Mouse (Mus musculus): ENCODE data around the gene 1600002K03Rik.

Gene 1600002K03Rik

DNA sequence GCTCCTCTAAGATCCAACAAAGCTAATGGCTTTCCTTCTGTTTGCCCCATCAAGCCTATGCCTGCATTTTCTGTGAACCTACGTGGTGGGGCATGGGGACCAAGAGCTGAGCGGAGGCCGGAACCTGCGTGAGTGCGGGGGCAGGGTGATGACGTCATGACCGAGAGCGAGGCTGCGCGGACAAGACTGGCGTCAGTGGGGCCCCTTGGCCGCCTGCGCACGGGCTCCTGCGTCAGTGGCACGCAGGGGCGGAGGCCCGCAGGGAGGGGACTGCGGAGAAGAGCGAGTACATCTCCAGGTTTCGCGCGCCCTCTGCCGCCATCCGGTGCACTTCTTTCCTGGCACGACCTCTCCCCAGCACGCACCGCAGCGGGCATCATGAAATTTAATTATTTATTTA, 31.5 kb upstream of the 1600002K03Rik start:
- peak; percentile 93 to 96 for DNase-seq (ENCODE audit: low spot score in 2 of 2)

DNA sequence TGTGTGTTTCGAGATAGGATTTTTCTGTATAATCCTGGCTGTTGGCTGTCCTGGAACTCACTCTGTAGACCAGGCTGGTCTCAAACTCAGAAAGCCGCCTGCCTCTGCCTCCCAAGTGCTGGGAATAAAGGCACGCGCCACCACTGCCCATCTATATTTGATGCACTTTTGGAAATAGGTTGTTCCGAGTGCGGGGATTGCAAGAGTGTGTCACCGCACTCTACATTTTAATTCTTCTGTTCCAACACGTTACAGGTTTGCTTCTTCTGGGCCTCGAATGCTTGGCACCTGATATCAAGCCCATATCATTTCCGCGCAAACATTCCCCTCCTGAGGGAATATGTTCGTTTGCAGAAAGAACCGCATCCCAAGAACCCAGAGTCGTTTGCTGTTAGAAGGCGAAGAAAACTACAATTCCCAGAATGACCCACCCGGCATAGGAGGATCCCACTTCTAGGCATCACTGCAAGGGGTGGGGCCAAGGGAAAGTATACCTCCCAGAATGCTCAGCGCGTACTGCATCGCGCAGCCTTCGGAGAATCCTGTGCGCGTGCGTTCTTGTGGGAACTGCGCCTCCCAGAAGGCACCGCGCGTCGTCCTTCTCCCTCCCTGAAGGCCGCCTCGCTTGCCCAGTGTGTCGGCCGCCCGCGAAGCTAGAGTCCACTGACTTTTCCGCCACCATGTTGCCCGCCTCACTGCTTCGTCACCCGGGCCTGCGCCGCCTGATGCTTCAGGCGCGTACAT, 30.8 kb upstream of the 1600002K03Rik start:
- DNase-seq (ENCODE audit: low spot score in 2 of 2) = peak; percentile 93 to 94

DNA sequence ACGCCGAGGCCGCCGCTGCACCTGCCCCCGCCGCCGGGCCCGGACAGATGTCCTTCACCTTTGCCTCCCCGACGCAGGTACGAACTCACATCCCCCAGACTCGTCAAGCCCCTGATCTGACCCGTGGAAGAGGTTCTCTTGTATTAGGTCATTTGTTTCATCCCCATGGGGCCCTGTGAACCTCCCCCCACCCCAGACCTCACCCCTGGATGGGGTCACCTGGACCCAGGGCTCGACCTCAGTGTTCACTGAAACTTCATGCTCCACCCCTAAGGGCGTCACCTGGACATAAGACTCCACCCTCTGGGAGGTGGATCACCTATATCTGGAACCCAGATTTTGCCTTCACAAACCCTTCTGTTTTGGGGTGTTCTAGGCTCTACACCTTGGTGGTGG, 30.2 kb upstream of the 1600002K03Rik start:
- DNase-seq (ENCODE audit: low spot score in 2 of 2) = no peak

DNA sequence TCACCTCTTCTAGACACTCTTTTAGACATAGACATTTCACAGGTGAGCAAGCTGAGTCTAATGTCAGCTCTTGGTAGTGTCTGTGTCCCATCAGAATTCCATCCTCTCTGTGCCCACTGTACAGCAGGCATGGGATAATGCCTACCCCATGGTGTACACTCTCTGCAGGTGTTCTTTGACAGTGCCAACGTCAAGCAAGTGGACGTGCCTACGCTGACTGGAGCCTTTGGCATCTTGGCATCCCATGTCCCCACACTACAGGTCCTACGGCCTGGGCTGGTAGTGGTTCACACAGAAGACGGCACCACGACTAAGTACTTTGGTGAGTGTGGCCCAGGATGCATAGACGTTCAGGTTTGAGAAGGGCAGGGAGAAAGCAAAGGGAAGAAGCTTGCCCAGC, 29.1 kb upstream of the 1600002K03Rik start:
- no peak for DNase-seq (ENCODE audit: low spot score in 2 of 2)

DNA sequence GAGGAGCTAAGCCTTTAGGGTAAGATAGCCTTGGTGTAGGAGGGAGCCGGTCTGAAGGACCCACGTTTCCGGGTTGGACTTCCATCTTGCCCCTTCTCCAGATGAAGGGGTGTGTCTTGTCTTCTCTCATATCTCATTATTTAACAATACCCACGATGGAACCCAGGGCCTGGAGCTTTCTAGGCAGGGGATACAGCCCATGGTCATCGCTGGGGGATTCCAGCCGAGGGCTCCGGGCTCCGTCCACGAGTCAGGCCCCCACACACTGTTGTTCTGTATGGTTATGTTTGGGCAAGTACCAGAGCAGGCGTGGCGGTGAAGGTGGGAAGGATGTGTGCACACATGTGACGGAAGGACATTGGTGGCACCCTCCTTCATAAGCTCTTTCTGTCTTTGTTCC, 28.6 kb upstream of the 1600002K03Rik start:
- no peak for DNase-seq (ENCODE audit: low spot score in 2 of 2)

DNA sequence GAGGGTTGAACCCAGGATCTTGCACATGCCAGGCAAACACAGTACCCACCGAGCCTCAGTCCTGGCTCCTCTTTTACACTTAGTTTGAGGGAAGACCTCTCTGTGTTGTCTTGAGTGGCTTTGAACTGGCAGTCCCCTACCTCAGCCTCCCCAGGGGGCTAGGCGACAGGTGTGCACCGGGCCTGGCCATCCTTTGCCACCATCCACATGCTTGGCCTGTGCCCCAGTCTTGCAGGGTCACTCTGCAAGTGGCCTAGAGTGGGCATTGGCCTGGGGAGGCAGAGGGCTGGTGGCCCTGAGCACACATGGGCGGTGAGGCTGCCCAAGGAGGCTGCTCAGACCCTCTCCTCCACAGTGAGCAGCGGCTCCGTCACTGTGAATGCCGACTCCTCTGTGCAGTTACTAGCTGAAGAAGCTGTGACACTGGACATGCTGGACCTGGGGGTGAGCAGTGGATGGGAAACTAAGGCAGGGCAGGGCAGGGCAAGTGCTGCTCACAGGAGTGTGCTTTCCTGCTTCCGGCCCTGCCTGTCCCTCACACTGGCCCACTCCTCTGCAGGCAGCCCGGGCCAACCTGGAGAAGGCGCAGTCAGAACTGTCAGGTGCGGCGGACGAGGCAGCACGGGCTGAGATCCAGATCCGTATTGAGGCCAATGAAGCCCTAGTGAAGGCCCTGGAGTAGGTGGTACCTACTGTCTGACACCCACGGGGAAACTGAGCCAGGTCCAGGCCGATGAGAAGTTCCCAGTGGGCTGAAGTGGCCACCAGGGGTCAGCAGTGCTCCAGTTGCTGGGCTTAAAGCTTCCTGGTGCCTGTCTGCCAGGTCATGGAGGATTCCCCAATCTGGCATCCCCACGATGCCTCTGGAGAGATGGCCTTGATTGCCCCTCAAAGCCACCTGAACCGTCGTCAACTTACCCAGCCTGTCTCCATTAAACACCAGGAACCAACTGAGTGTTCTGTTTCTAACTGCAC, 27.6 kb upstream of the 1600002K03Rik start:
- DNase-seq (ENCODE audit: low spot score in 2 of 2) = peak; percentile 81 to 93

DNA sequence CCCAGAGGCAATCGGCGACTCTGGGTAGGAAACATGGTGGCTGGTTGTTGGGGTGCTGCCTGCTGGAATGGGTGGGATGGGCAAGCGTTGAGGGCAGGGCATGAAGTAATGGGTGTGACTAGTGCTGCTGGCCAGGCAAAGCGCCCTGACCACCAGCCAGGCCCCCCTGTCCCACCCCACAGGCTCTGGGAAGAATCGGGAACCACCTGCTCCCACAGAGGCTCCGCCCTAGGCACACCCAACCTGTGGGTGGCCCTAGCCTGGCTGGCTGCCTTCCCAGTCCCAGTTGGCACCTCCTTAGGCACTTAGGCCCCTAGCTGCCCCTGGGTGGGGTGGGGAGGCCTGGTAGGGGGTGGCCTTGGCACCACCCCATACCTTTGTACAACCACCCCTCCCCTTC, 26.8 kb upstream of the 1600002K03Rik start:
- peak; percentile 73 to 79 for DNase-seq (ENCODE audit: low spot score in 2 of 2)

DNA sequence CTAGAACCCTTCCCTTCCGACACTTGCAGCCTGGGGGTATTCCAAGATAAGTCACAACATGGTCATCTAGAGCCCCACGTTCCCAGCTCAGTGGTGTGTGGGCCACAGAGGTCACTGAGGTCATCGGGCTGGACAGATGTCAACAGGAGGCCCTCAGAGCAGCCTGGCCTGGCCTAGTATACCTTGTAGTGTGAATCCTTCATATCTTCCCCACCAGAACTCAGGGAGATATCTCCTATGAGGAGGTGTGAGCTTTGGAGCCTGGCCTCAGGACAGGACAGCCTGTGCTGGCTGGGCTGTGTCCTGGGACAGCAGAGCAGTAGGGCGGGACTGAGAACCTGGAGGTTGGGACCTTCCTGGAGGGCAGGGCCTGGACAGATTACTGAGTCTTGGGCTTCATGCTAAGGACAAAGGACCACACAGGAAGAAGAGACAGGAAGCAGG, 26.2 kb upstream of the 1600002K03Rik start:
- no peak for DNase-seq (ENCODE audit: low spot score in 2 of 2)

DNA sequence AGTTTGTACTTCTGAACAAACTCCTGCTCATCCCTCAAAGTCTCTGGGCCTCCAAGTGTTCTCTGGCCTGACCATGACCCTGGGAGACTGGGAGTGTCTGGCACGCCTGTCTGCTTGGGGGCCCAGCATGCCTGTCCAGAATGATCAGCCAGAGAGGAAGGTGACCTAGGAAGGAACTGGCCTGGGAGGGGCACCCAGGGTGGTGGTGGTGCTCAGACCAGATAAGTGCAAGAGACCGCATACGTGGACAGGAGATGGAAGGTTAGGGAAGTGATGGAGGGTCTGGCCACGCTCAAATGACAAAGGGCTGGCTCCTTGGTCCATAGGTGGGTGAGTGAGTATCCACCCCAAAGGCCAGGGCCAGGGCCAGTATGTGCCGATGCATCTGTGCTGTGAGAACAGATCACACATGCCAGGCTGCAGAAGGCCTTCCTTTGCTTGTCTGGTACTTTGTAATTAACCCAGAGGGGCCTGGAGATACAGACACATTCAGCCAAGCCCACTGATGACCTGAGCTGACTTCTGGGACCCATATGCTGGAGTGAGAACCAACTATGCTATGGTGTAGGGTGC, 25.5 kb upstream of the 1600002K03Rik start:
- no peak for DNase-seq (ENCODE audit: low spot score in 2 of 2)

DNA sequence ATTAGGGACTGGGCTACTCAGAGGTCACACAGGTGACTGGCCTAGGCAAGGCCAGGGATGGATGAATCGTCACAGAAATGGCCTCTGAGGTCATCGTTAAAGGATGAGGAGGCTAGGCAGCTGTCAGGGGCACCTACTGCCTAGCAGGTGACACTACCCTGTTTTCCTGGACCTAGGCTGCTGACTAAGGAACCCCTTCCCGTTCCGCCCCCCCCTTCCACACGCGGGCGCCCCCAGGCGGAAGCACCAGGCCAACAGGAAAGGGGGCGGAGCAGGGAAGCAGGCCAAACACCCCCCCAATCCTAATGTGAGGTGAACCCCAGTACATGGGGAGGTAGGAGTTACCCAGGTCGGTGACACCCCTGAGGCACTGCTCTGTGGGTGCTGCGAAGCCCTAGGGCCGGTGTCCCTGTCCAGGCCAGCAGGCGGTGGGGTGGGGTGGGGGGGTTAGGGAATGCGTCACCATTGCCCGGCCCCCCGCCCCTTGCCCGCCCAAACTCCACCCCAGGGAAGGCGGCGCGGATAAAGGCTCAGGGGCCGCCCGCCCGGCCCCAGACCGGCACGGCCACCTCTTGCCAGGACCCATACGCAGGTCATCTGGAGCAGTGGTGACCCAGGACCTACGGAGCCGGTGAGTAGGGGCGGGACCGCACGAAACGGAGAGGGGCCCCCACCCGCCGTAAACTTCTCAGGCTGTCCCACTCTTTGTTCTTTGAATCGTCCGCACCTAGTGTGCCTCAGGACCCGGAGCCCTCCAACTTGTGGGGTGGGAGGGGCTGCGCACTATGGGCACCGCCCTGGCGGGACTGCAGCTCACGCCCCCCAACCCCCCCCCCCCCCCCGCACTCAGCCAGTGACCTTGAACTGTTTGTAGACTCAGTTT, 24.8 kb upstream of the 1600002K03Rik start, which contains the start of gene Midn:
Midn (plus strand) TSS at position 554 of the 883 bp plus-strand sequence.
- peak; percentile 71 to 85 for DNase-seq (ENCODE audit: low spot score in 2 of 2)

DNA sequence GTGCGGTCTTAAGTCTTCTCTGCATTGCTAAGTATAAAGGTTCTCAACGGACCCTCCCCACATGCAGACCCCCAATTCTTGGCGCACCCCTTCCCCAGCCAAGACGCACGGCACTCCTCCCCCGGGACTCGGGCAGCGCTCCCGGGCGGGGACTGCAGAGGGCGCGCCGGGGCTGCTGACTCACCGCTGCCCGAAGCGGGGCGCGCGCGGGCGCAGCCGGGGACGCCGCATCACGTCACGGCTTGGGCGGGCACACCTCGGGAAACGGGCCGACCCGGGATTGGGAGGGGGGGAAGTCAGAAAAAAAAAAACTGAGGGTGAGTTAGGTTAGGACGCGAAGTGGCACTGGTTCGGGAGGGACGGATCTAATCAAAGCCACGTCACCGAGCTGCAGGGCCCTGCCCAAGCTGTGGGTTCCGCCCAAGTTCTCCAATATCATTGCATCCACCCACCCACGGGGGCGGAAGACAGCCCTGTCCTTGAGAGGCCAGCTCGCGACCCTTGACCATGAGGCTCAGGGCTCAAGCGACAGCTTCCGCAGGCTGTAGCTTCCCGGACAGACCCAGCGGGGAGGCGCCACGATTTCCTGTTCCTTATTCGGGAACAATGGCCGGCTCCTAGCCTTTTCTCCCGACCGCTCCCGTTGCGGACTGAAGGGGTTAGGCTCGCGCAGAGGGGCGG, 24.0 kb upstream of the 1600002K03Rik start:
- DNase-seq (ENCODE audit: low spot score in 2 of 2) = peak; percentile 92 to 98

DNA sequence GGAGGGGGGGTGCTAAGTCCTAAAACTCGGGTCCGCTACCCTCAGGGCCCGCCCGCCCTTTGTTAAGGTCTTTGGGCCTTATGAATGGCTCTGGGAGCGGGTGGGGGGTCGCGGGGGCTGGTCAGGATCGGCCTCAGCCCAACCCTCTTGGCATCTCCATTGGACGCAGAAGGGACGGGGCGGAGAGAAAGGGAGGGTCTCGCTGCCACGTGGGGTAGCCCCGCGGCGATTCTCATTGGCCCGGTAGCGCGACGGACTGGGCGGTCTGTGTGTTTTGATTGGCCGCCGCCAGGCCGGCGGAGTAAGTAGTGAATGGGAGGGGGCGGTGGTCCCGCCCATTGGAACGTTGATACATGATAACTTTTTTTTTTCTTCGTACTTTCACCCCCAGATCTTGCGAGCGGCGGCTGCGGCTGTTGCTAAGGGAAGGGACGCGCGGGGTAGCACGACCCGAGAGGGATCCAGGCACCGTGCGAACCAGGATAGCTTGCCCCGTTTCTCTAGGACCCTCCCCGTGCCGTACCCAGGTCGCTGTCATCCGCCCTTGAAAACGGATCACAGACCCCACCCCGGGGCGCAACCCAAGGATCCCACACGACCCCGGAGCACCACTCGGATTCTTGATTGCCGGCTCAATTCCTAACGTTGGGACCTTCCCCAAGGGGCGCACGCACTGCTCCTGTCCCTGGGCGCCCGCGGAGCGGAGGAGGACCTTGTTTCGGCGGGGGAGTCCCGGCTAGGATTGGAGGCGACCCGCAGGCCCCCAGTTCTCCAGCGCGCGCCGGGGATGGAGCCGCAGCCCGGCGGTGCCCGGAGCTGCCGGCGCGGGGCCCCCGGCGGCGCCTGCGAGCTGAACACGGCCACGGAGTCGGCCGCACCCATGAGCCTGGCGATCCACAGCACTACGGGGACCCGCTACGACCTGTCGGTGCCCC, 23.2 kb upstream of the 1600002K03Rik start:
- DNase-seq (ENCODE audit: low spot score in 2 of 2) = peak; percentile 95

DNA sequence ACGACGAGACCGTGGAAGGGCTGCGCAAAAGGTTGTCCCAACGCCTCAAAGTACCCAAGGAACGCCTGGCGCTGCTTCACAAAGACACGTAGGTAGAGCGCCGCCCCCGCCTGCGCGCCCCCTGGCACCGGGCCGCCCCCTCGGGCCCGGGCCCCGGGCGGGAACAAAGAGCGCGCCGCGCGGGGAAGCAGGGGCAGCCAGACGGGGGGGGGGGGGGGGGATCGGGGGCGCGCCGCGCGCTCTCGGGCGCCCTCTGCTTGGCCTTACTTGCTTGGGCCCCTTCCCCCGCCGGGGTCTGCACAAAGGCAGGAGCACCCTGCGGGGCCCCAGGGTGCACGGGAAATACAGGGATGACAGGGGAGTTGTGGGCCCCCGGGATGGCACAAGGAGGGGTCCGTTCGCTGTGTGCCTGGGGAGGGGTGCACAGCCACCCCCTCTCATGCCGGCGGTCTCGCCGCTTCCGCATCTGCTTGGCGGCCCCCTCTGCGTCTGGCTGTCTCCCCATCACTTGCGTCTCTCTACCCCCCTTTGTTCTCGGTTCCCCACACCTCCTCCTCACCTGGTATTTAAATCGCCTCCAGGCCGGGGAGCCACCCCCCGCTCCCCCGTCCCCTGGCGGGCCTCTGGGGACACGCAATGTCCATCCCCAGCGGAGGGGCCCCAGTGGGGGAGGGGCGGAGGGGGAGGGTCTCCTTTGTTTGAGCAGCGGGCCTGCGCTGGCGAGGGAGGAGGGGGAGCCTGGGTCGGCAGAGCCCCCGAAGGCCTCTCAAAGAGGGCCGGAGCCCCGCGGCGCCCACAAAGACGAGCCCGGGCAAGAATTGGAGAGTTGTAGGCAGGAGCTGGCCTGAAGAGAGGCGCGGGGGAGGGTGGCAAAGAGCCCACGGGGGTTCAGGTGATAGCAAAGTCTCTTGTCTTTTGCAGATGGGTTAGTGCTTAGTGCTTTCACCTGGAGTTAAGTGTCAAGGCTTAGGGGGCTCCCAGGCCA, 22.2 kb upstream of the 1600002K03Rik start:
- peak; percentile 66 to 86 for DNase-seq (ENCODE audit: low spot score in 2 of 2)

DNA sequence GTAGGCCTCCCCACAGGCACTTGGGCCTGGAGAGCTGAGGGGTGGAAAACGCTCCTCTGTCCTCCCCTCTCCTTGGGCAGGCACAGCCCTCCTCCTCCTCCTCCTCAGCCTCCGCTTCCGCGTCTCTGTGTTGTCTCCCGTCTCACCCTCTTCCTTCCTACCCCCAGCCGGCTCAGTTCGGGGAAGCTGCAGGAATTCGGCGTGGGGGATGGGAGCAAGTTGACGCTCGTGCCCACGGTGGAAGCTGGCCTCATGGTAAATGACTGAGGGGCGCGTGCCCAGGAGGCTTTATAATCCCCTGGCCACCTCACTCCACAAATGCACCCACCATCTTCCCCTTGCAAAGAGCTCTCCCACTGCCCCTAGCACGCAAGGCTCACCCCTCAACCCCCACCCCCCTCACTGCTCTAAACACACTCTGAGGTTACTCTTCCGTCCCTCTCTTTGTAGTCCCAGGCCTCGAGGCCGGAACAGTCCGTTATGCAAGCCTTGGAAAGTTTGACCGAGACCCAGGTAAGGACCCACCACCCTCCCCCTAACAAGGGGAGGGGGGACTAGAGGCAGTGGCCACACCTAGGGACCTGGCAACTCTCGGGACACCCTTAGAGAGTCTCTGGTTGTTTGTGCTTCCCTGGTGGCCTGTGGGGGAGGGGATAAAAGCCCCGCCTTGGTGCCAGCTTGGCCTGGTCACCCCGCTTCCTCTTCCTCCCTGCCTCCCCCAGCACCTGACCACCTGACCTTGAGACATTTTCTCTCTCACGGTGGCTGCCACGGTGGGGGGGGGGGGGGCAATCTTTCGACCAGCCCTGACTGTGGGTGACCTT, 21.3 kb upstream of the 1600002K03Rik start:
- peak; percentile 74 to 83 for DNase-seq (ENCODE audit: low spot score in 2 of 2)

DNA sequence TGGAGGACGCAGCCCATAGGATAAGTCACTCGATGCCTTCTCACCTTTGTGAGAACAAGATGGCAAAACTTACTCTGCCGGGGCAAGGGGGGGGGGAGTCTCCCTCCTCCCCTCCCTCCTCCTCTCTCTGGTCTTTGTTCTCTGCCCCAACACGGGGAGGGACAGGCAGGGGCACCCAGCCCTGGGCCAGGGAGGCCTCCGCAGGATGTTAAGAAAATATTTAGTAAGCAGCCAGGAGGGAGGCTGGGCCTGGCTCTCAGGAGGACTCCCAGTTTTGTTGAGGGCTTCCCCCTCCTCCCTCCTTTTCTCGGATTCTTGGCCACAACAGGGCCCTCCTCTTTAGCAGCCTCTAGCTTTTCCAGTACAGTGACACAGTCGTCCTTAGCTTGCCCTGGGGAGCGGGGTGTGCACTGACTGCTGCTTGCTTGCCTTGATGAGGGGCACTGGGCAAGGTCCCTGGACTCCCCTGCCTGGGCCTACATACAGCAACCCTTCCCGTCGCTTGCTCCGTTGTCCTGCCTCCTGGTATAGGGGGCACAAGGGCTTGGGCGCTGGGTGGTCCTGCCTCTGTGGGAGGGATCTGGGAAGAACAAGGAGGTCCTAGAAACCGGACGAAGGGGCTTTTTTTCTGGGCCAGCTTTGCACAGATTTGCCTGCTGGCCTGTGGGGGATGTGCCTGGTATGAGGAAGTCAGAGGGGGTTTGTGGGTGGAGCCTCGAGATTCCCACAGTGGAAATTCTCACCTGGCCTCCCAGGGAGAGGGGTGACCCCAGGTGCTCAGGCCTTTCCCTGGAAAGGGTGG, 20.5 kb upstream of the 1600002K03Rik start:
- DNase-seq (ENCODE audit: low spot score in 2 of 2) = peak in 1 of 2 experiments; percentile 77

DNA sequence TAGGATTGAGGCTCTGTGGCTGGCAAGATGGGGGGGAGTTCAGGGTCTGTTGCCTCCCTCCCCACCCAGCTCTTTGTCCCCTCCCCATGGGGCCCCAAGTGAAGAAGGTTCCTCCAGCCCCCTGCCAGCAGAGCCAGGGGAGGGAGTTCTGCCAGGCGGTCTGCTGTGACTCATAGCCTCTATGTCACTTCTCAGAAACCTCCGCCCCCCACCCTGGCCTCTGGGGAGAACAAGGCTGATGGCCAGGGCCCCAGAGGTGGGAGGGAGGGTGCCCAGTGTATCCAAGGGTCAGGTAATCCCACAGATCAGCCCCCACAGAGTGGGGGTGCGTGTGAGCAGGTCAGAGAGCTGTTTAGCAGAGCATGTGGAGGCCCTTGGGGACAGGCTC, 19.9 kb upstream of the 1600002K03Rik start:
- DNase-seq (ENCODE audit: low spot score in 2 of 2) = peak; percentile 58 to 78

DNA sequence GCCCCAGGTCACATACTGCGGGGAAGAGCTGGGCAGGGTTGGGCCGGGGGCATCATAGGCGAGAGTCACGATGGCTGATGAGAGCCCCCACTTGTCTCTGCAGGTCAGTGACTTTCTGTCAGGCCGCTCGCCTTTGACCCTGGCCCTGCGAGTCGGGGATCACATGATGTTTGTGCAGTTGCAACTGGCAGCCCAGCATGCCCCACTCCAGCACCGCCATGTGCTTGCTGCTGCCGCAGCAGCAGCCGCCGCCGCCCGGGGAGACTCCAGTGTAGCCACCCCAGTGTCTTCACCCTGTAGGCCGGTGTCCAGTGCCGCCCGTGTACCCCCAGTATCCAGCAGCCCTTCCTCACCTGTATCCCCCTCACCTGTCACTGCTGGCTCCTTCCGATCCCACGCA, 19.0 kb upstream of the 1600002K03Rik start:
- DNase-seq (ENCODE audit: low spot score in 2 of 2) = no peak

Data from spleen, postnatal 4 days (tissue).